Mouse (Mus musculus) heart, postnatal 36 days (tissue): ENCODE results near the gene Ubash3b. TPM values are rescaled to one million over a fixed set of nuclear protein-coding genes. Genes with fewer than 3 reads are reported as not detected.

ENCODE experiments used
- DNase-seq, 2 experiments: peaks; one replicate each; pipeline ENCODE4 v3.0.0; 2021 to 2022
- intact Hi-C: fragments of 180-260 bp; cut with DNase I; formaldehyde crosslinking; loops from one replicate; pipeline ENCODE4 v1.15.1; 2025
- total RNA-seq, 2 experiments: library from RNA; stranded (reverse); gene quantifications; 2 replicates each; pipeline ENCODE4 v1.2.3; 2021

Gene Ubash3b
- total RNA-seq, 2 experiments from 2014 or later: 0.72 to 0.81 TPM

DNA sequence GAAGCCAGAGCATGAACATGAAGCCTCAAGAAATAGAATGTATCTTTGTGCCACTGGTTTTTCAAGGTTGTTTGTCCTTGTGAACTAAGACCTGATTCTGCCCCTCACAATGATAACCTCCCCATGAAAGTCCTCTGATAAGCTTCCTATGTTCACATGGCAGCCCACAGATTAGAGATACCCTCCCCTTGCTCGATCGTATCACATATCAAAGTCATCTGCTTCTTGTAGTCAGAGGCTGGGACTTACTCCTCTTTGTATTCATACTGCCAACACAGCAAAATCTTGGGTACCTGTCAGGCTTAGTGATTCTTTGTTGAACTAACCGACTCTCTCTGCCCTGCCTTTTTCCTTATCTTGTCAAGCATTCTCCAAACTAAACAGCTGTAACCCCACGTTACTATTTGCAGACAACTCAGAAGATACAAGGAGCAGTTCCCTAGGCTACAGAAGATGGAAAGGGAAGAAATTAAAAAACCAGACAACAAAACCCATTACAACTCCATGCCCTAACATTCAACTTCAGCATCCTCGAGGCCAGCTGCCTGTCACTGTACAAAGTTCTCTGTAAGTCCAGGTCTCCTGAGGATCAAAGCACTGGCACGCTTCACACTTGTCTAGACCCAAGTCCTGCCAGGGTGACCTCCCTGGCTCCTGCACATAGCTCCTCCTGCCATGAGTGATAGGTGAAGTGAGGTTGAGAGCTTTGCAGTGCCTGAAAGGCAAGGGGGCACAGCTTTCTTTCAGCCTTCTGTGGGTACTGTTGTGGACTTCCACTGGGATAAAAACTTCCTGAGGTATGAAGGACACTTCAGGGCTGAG is 22.3 kb downstream of the Ubash3b start:
- intact Hi-C loops: no loop called here

DNA sequence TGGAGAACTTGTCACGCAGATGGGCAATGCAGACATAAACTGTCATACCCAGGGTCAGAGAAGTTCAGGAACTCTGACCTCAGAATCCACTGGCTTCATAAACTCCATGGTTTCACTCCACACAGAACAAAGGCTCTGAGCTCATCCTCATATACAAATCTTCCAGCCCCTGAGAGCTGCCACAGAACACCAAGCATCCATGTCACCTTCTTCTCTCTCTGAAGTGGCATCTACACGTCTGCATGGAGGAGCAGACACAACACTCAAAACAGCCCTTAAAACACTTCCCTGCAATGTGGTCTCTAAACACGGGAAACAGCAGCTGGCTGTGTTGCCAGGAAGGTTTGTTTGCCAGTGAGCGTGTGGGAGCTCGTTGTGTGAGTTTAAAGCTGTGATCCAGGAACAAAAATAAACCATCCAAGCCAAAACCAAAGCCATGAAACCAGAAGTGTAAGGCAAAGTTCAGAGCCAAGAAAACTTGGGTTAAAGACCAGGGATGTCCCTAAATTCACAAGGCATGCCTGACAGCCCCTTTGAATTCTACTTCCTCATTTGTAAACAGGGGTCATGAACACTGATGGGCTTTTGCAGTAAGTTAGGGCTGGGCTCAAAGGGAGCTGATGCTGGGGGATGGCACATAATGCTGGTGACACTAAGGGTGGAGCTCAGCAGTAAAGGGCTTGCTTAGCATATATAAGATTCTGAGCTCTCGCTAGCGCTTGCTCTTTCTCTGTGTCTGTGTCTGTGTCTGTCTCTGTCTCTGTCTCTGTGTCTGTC is 24.6 kb downstream of the Ubash3b start:
- intact Hi-C loops: no loop called here
- peak in 1 of 2 experiments; percentile 32 for DNase-seq

More for the DNA sequence above, 22.3 kb downstream of the Ubash3b start:
- no peak for DNase-seq

DNA sequence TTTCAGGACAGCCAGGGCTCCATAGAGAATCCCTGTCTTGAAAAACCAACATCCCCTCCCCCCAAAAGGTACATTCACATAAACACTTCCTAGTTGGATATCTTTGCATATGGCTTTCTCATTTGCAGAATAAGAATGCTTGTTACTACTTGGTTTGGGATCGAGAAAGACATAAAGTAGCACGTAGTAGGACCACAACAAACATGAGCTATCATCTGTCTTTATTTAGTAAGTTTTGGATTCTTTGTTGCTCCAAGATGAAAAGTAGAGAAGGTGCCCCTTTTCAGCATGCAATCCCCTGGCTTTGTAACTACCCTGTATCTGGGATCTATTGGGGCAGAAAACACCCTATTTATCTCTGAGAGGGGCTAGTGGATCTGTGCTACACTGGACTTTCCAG is 25.2 kb downstream of the Ubash3b start:
- intact Hi-C loops: no loop called here
- DNase-seq: no peak

DNA sequence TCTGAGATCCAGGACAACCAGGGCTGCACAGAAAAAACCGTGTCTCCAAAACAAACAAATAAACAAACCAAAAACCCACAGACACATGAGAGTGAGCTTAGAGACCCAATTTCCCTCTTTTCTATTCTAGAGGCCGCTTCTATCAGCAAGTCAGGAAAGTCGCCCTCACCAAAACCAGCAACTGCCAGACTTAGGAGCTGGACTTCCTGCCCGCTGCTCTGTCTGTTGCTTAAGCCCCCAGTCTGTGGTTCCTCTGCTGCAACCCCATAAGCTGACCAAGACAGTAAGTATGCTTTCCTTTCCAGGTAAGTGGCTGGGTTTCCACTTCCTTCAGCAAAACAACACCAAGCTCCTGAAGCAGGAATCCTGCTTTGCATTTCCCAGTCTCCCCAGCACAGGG is 26.6 kb downstream of the Ubash3b start:
- DNase-seq: no peak
- intact Hi-C loops: no loop called here

DNA sequence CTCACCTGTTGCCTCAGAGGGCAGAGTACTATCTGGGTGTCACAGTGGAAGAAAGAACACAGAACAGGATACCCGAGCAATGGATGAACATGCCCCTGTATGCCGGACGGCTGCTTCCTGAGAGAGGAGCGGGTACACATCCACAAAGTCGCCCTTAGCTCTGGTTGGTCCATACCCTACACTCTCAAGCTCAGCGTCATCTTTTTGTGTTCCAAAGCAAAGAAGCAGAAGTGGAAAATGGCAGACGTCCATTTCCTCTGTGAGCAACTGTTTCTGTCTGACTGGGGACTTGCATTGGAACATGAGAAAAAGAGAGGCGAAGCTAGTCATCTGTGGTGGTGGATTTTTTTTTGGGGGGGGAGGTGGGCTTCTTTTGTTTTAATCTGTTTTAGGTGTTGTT is 30.9 kb downstream of the Ubash3b start:
- DNase-seq: no peak
- intact Hi-C loops: no loop called here

DNA sequence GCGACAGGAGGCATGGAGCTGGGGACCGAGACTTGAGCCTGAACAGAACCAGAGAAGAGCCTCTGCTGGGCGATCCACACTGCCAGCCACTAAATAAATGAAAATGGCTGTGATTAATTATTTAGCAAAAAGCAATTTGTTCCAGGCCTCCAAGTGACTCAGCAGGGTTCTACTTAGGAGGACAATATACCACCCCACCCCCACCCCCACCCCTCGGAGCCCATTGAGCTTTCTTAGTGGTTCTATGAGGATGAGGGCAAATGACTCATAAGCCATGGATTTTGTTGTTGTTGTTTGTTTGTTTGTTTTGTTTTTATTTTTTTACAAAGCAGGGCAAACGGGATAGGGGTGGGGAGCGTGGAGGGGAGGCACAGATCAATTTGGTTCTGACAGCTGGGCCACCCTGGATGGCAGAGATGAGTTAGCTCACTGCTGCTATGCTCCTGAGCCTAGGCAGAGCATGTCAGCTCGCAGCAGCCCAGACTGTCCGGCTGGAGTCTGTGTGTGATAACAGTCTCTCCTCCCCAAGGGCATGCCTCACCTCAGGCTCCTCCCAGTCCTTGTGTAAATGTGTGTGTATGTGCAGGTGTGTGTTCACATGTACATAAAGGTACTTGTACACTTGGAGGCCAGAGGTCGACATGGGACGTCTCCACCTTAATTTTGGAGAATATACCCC is 31.6 kb downstream of the Ubash3b start:
- intact Hi-C loops: no loop called here
- no peak for DNase-seq

DNA sequence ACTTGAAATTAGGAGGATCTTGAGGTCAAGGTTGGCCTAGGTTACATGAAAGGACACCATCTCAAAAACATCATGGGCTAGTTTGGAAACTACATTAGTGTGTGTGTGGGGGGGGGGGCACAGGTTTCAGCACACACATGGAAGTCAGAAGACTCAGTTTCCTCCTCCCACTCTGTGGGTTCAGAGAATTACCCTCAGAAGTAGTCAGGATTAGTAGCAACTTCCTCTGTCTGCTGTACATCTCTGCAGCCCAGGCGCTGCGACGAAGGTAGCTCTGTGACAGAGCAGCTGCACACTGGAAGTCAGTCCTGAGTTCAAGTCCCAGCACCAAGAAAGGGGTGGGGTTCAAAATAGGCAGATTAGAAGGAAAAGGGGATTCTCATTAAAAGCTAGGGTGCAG is 32.2 kb downstream of the Ubash3b start:
- DNase-seq: no peak
- intact Hi-C loops: no loop called here

DNA sequence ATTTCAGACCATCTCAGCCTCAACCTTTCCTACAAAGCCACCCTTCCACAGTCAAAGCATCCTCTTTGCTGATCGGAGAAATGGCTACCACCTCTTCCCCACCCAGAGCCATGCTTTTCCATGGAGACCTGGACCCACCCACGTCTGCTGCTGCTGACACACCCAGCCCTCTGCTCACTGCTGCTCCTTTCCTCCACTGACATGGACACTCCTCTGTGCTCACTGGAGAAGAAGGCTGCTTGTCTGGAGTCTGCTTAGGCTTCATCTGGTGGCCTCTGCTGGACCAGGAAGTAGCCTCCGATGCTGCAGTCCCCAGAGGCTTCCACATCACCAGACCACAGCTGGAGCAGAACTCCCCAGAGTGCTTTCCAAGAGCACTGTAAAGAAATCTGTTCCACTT is 34.8 kb downstream of the Ubash3b start:
- intact Hi-C loops: loop anchor here (2.0 kb wide), 1 partner anchor 30 kb away; no protein-coding TSS in a partner anchor
- DNase-seq: no peak

DNA sequence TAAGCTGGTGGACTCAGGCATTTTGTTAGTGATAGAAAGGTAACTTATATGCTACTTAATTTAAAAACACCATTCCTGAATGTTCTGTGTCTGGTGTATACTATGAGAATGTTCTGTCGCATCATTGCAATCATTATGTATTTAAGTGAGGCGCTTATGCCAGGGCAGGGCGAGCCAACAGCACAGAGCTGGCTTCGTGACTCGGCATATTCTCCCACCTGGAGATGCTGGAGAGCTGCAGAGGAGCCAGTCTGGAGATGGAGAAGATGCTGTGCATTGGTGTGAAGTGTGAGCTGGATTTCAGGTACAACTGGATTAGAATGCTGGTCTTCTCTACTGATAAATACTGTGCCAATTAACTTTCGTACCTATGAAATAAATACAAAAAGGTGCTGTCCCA is 37.2 kb downstream of the Ubash3b start:
- DNase-seq: no peak
- intact Hi-C loops: no loop called here

DNA sequence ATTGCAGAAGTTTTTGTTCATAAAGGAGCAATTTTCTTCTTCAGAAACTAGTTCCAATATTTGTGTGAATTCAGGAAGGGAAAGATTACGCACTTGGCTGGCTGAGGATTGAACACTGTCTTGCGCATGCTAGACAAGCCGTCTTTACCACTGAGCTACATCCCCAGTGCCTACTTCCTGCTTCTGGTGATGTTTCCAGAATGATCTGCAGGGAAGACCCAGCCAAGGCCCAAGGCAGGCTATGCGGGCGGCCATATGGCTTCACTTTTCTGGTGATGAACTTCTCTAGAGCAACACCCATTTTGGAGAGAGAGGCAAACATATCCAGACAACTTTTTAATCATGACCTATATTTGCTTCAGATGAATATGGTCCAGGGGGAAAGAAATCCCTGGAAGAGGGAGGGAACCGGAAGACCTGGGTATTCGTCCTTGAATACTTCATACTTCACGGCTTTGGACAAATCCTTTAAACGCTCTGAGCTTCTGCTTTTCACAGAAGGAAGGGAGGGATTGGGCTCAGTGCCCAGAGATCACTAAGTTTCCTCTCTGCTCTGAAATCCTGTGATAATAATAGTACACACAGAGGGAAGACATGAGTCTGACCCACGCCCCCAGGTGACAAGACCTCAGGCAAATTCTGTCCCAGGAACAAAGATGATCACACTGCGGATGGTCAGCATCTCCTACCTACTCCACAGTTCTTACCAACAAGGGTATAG is 38.9 kb downstream of the Ubash3b start:
- intact Hi-C loops: no loop called here
- peak; percentile 43 to 55 for DNase-seq

DNA sequence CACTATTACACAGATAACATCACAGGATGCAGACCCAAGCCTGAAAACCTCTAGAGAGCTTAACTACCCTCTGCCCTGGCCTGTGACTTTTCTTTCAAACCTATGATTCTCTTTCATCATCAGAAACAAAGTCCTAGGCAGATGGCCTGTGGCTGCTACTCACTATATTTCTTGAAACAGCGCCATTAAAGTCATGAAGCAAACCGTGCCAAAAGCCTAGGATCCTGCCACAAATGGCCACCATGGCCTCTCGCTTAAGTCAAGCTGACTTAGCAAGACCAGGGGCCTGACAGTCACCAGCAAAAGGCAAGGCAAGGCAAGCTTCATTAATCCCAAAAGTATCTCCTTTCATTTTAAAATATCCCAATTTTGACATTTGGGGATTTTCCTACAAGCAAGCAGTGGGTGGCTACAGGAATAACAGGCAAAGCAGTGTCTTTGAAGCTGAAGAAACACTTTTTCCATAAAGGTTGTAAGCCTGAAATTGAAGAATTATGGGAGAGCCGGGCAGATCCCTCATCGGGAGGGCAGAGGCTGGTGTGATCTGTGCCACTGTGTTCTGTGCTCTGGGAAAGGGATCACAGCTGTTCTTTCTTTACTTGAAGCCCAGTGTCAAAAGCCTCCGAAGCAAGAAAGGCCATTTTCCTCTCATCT is 39.7 kb downstream of the Ubash3b start:
- DNase-seq: no peak
- intact Hi-C loops: no loop called here

DNA sequence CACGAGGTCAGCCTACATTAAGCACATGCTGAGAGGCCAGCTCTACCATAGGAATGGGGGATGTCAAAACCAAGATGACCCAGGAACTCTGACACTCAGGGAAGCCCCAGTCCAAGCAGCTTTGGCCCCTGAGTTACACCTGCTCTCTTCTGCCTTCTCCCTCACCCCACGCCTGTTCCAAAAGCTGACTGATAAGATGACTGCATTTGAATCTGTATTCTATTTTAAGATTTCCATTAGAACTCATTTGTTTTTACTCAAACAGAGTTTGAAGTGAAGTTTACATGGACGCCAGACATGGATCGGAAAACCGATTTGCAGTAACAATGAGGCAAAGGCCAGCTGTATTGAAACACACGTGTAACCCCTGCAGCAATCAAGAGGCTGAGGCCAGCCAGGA is 41.5 kb downstream of the Ubash3b start:
- intact Hi-C loops: no loop called here
- DNase-seq: no peak

DNA sequence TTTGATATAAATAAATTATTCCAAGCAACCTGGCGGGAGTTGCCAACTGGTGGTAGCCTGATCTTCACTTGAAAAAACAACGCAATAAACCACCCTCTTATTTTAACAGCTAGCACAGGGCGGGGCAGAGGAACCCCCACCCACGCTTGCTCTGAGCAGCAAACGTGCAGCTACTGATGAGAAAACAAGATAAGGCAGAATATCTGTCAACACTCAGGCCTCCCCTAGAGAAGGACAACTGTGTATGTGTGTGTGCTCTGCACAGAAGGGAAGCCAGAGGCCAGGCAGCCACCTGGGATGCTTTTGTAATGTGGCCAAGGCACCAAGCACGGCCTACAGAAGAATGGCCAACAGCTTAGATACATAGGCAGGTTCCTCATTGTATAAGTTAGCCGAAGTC is 43.4 kb downstream of the Ubash3b start:
- no peak for DNase-seq
- intact Hi-C loops: no loop called here

DNA sequence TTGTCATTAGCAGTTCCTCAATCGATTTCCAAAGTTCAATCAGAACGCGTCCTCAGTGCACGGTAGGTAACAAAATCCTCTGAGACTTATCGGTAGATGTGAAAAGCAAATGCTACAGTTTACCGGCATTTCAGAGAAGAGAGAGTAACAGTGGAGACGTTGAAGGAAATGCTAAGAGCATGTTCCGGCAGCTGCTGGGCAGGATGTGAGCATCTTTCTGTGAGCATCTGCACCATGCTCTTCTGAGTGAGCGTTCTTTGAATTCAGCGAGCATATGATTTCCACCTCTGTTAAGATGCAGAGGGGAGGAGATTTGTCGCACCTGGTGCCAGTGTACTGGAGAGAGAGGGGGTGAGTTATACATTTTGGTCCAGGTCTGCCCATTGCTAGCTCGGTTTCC is 45.4 kb downstream of the Ubash3b start:
- DNase-seq: no peak
- intact Hi-C loops: no loop called here

DNA sequence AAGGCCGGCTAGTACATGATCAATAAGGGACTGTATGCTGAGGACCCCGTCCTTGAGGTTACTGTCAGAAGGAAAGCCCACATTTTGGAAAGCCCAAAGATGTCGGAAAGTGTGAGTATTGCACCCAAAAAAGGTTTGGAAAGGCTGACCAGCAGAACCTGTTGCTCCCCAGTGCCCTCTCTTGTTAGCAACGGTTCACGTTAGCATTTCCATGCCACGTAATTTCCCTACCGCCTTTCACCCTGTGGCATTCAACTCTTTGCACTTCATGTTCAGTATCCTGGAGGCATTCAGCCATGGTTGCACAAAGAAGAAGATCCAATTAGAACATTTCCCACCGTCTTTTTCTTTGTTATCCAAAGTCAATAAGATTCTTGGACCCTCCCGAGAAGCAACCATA is 47.1 kb downstream of the Ubash3b start:
- intact Hi-C loops: no loop called here
- no peak for DNase-seq

DNA sequence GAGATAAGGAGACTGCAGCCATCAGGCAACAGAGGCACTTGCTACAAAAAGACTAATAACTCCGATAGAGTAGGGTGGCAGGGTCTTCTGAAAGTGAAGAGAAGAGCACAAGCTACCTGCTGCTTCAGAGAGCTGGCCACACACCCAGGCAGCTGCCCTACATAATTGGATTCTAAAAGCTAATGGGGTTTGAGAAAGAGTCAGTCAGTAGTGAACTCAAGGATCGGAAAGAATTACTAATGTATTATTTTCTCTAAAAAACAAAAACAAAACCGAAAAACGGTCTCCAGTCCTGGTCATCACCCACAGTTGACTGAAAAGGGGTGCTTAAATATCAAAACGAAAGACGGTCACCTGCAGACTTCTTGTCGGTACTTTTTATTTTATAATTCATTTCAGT is 51.7 kb downstream of the Ubash3b start:
- DNase-seq: no peak
- intact Hi-C loops: no loop called here

DNA sequence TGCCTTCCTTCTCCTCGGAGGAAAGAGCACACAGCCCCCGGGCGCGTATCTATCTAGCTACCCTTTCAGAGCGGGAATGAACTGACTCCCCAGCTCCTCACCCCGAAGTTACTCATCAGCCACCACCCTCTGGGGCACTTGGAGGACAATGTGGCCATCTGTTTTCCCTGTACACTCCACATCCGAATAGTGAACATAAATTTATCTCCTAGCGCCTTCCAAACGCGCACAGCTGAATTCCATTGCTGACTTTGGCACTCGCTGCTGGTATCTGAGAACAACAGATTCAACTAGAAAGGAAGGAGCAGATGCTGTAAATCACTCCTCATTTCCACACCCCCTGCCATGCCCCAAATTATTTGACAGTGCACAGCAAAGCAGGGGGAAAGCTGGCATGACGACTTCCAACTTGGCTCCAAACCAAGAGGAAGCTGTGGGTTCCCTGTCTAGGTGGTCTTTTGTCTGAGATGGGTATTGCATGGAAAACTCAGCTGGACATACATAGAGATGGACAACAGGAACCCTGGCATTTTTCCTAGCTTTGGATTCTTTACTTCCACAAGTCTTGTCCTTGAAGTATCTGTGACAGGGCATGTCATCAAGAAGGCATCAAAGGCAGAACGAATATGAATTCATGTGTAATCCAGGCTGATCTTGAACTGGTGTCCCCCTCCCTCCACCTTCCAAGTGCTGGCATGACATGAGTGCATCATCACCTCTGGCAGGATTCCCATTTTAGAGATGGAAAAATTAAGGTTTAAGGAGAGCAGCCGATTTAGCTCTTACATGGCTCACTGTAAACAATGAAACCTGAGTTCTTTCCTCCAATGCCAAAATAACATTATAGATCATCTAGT is 52.9 kb downstream of the Ubash3b start:
- peak in 1 of 2 experiments; percentile 24 for DNase-seq
- intact Hi-C loops: no loop called here

DNA sequence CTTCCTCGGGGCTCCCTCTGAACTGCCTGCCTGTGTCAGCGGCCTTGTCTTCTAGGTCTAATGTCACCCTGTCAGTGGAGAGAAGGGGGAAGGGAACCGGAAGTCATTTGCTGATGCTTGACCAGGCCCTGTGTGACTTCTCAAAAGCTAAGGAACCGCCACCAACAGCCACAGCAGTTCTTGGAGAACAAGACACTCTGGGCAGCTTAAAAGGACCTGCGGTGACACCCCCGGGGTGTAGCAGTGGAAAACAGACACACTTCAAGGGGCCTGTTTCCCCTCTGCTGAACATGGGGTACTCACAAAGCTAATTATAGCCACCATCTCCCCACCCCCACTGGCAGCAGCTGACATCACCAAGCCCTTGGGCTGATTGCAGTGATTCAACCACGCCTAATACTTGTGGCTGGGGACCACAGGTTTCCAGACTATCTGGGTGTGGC is 56.3 kb downstream of the Ubash3b start:
- DNase-seq: no peak
- intact Hi-C loops: no loop called here

DNA sequence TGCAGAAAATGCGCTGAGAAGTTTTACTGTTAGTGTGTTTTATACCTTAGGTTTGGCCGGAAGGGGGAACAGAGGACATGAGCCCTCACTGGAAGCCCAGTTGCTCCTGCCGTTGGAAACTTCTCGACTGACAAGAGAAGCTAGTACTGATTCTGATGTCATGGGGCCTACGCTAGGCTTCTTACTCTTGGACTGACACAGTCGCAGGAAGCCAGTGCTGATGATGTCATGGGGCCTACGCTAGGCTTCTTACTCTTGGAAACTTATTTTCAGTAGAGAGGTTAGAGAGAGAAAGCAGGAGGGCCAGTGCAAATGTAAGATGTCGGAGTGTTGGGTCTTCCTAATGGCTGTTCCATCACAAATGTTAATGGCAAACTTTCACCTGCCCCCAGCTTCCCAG is 57.8 kb downstream of the Ubash3b start:
- no peak for DNase-seq
- intact Hi-C loops: no loop called here
